In the genomic region with DNA sequence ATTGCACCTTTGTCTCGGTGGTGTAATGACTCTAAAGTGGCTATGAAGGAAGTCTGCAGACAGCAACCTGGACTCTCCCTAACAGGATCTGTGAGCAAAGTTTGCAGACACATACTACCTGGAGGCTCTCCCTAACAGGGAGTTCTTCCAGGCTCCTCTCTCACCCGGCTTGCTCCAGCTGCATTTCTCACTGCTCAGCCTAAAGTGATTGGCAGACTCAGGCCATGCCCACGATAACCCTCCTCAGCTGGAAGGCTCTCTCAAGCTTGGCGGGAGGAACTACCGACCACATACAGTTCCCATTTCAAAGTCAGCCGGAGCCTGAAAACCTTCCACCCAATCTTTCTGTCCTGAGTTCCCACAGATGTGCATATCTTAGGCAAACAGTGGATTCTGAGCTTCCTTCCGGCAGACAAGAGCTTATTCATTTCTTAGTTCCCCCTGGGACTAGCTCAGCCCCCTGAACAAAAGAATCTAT, we compare ENCODE assay signal across 8 mouse cellular contexts. TPM values are rescaled to one million over a fixed set of nuclear protein-coding genes. Genes with fewer than 3 reads are reported as not detected.
DNase-seq lines count a peak whose midpoint lies in the region; ATAC-seq and TF ChIP-seq lines count a peak whose summit lies in the region.
"Had no signal": no experiment of that assay in that cellular context is flagged by ENCODE, and none has a peak within 500 bp of the region (broad histone marks: within the 10 kb centered on the region; RNA-seq: fewer than 3 reads in every experiment).

No protein-coding gene starts in this region.

- peak overlapping the region; percentile 85; the same call in 1 of the 2 replicates for H3K9ac ChIP-seq in CH12.LX (ENCODE audit: insufficient read depth, low read depth)
- no peak overlapping the region for H3K9ac ChIP-seq in forebrain, postnatal 0 days
- H3K9ac ChIP-seq in forebrain, embryonic 12.5 days, result no peak overlapping the region; the same call in 1 of the 2 replicates
- H3K9ac ChIP-seq: limb, embryonic 13.5 days had no signal

- 12% methylated on average over 7 of the region's 7 CpGs for WGBS in forebrain, postnatal 0 days
- WGBS in forebrain, embryonic 12.5 days, result 19% methylated on average over 7 of the region's 7 CpGs

- peak; percentile 59 for DNase-seq in CH12.LX (ENCODE audit: extremely low read depth)
- DNase-seq in T-cell, adult 2 months (ENCODE audit: low spot score), result peak; percentile 16
- peak; percentile 31 to 41 for DNase-seq in heart, postnatal 10 days
- peak; percentile 51 to 55 for DNase-seq in lung, postnatal 4 days
- DNase-seq in cerebellum, adult 9-10 months, result no peak
- DNase-seq in forebrain, postnatal 0 days, result no peak

- TF ChIP-seq POLR2A in CH12.LX (IDR thresholded peaks at IDR 0.05; ENCODE audit: low read depth, low read length), result no peak

- peaks cover 49% of the 10 kb centered on the region for H3K79me2 ChIP-seq in CH12.LX (replicated peaks; ENCODE audit: control insufficient read depth, extremely low read depth, insufficient read depth, poor library complexity, severe bottlenecking)

- H3K9me3 ChIP-seq in CH12.LX (replicated peaks; ENCODE audit: low read length), result no peaks in the 10 kb centered on the region
- H3K9me3 ChIP-seq in forebrain, postnatal 0 days (ENCODE audit: low read length), result no peaks in the 10 kb centered on the region
- no peaks in the 10 kb centered on the region for H3K9me3 ChIP-seq in forebrain, embryonic 12.5 days
- H3K9me3 ChIP-seq: limb, embryonic 13.5 days had no signal

- dilution Hi-C loops in CH12.LX (cut with MboI; ENCODE audit: extremely low pct_ligation_motif_present, extremely low pct_unique_long_range_greater_than_20kb, low sequenced_read_pairs), result no loop called here

- peaks cover 20 to 82% of the 10 kb centered on the region in 2 experiments for H3K4me1 ChIP-seq in CH12.LX (ENCODE audit: control insufficient read depth in 1 of 2, insufficient read depth in 2 of 2)
- no peaks in the 10 kb centered on the region for H3K4me1 ChIP-seq in forebrain, postnatal 0 days (ENCODE audit: insufficient read depth)
- peaks cover 10% of the 10 kb centered on the region for H3K4me1 ChIP-seq in forebrain, embryonic 12.5 days

- intact Hi-C loops in heart, postnatal 10 days (cut with DNase I), result no loop called here

- TF ChIP-seq RAD21 in CH12.LX (IDR thresholded peaks at IDR 0.05; ENCODE audit: low read depth, low read length), result no peak

- in situ Hi-C loops in CH12.LX (cut with MboI; ENCODE audit: low pct_ligation_motif_present, low pct_unique_long_range_greater_than_20kb, low sequenced_read_pairs), result no loop called here

- peaks cover 3 to 31% of the 10 kb centered on the region in 2 experiments for H3K36me3 ChIP-seq in CH12.LX (replicated peaks in 1 of 2; ENCODE audit: control insufficient read depth in 1 of 2, insufficient read depth in 1 of 2, low read length in 1 of 2)
- H3K36me3 ChIP-seq in forebrain, postnatal 0 days (ENCODE audit: insufficient read depth), result no peaks in the 10 kb centered on the region
- no peaks in the 10 kb centered on the region for H3K36me3 ChIP-seq in forebrain, embryonic 12.5 days (replicated peaks)
- H3K36me3 ChIP-seq: limb, embryonic 13.5 days had no signal

- H3K4me2 ChIP-seq in CH12.LX (ENCODE audit: insufficient read depth, low read depth, poor library complexity, severe bottlenecking), result peak overlapping the region; percentile 64
- no peak overlapping the region for H3K4me2 ChIP-seq in forebrain, postnatal 0 days (ENCODE audit: low read depth)
- H3K4me2 ChIP-seq in forebrain, embryonic 12.5 days, result no peak overlapping the region
- H3K4me2 ChIP-seq: limb, embryonic 13.5 days had no signal

- no peak for TF ChIP-seq CTCF in CH12.LX (conservative IDR thresholded peaks at IDR 0.05 in 1 of 2, IDR thresholded peaks at IDR 0.05 in 1 of 2; ENCODE audit: low read depth in 2 of 2, low read length in 2 of 2)
- no peak for TF ChIP-seq CTCF in forebrain, postnatal 0 days (IDR thresholded peaks at IDR 0.05; ENCODE audit: low read depth)

- H3K27me3 ChIP-seq in CH12.LX (replicated peaks), result no peaks in the 10 kb centered on the region
- H3K27me3 ChIP-seq in forebrain, postnatal 0 days (ENCODE audit: insufficient read depth, low read length), result no peaks in the 10 kb centered on the region
- no peaks in the 10 kb centered on the region for H3K27me3 ChIP-seq in forebrain, embryonic 12.5 days

- peak overlapping the region; percentile 69 for H3K27ac ChIP-seq in CH12.LX (ENCODE audit: insufficient read depth, low read depth)
- H3K27ac ChIP-seq in forebrain, postnatal 0 days (ENCODE audit: low read depth, low read length), result no peak overlapping the region
- H3K27ac ChIP-seq in forebrain, embryonic 12.5 days, result no peak overlapping the region
- H3K27ac ChIP-seq: limb, embryonic 13.5 days had no signal

- 0 out of 2 replicates have a peak, but pooled peaks have one; percentile 31 for TF ChIP-seq EP300 in CH12.LX (IDR thresholded peaks at IDR 0.05; ENCODE audit: low read length)

- H3K4me3 ChIP-seq in CH12.LX (replicated peaks in 1 of 3; ENCODE audit: low read depth in 2 of 3, low read length in 2 of 3, poor library complexity in 1 of 3), result peak overlapping the region; percentile 29 to 50 (median 41)
- no peak overlapping the region for H3K4me3 ChIP-seq in forebrain, postnatal 0 days (ENCODE audit: low read depth, low read length)
- no peak overlapping the region for H3K4me3 ChIP-seq in forebrain, embryonic 12.5 days (replicated peaks)
- H3K4me3 ChIP-seq: limb, embryonic 13.5 days had no signal

- ATAC-seq in forebrain, postnatal 0 days, result no peak
- no peak for ATAC-seq in forebrain, embryonic 12.5 days (ENCODE audit: low FRiP score)

TF ChIP-seq in CH12.LX, 34 proteins besides CTCF, POLR2A, EP300 and RAD21:
- no peak for TF ChIP-seq POLR2AphosphoS2 (IDR thresholded peaks at IDR 0.05; ENCODE audit: low read depth, low read length)
- peak; percentile 58 for TF ChIP-seq ETS1 (conservative IDR thresholded peaks at IDR 0.05; ENCODE audit: low read depth, low read length)
- TF ChIP-seq JUN (IDR thresholded peaks at IDR 0.05; ENCODE audit: insufficient read depth, low read depth, low read length), result no peak
- TF ChIP-seq NELFE (IDR thresholded peaks at IDR 0.05; ENCODE audit: low read depth, low read length), result no peak
- TF ChIP-seq IRF4 (IDR thresholded peaks at IDR 0.05; ENCODE audit: low read depth, low read length), result peak; percentile 44; the same call in 1 of the 2 replicates
- no peak for TF ChIP-seq CHD1 (IDR thresholded peaks at IDR 0.05; ENCODE audit: low read depth, low read length)

RNA-seq across cellular contexts. Expression of a gene that starts 3.1 kb away (rescaled TPM):
- total RNA-seq in CH12.LX (2012; rRNA removed) (60.4 and 64.8 TPM in 2 replicates), CH12.LX (2014; rRNA removed) (49.2 and 51.4 TPM in 2 replicates)
- polyA plus RNA-seq in CH12.LX (2012; ENCODE audit: insufficient read length, low read depth), result 72.8 and 89.9 TPM in 2 replicates
- 1 to 10 TPM; 1.4 to 2.2 TPM for total RNA-seq in heart, postnatal 10 days (2021)
- 1.4 and 1.6 TPM in 2 replicates for total RNA-seq in forebrain, postnatal 0 days (2014; rRNA removed)
- polyA plus RNA-seq in forebrain, postnatal 0 days (2015; fragmentation: Nextera tagmentation; extraction: Ambion mirVana), result 0.58 and 1.4 TPM in 2 replicates
- 1.9 and 2.2 TPM in 2 replicates for polyA plus RNA-seq in forebrain, embryonic 12.5 days (2016; fragmentation: Nextera tagmentation; extraction: Ambion mirVana)

RNA-seq across cellular contexts. Expression of a gene that starts 21.5 kb away (rescaled TPM):
- total RNA-seq in CH12.LX (2012; rRNA removed) (4.8 and 5.1 TPM in 2 replicates), CH12.LX (2014; rRNA removed) (1.3 and 1.8 TPM in 2 replicates)
- polyA plus RNA-seq in CH12.LX (2012; ENCODE audit: insufficient read length, low read depth), result 3.3 TPM in 2 replicates
- total RNA-seq in heart, postnatal 10 days (2021), result 1 to 10 TPM in 1 of 2 experiments, under 1 TPM in 1; 0.53 to 1.1 TPM
- 0.62 and 5.1 TPM in 2 replicates for total RNA-seq in forebrain, postnatal 0 days (2014; rRNA removed)
- 0.81 and 1.2 TPM in 2 replicates for polyA plus RNA-seq in forebrain, postnatal 0 days (2015; fragmentation: Nextera tagmentation; extraction: Ambion mirVana)
- not detected in 2 replicates for polyA plus RNA-seq in forebrain, embryonic 12.5 days (2016; fragmentation: Nextera tagmentation; extraction: Ambion mirVana)

RNA-seq across cellular contexts. Expression of a gene that starts 29.5 kb away (rescaled TPM):
- total RNA-seq in CH12.LX (2012; rRNA removed), result 4.9 and 7.0 TPM in 2 replicates
- 0.55 and 1.3 TPM in 2 replicates for total RNA-seq in CH12.LX (2014; rRNA removed)
- polyA plus RNA-seq in CH12.LX (2012; ENCODE audit: insufficient read length, low read depth), result 3.2 and 4.8 TPM in 2 replicates
- 10 to 100 TPM; 20.5 to 25.8 TPM for total RNA-seq in heart, postnatal 10 days (2021)
- 2.3 and 6.2 TPM in 2 replicates for total RNA-seq in forebrain, postnatal 0 days (2014; rRNA removed)
- 3.9 TPM in 2 replicates for polyA plus RNA-seq in forebrain, postnatal 0 days (2015; fragmentation: Nextera tagmentation; extraction: Ambion mirVana)
- 2.8 and 2.9 TPM in 2 replicates for polyA plus RNA-seq in forebrain, embryonic 12.5 days (2016; fragmentation: Nextera tagmentation; extraction: Ambion mirVana)

RNA-seq across cellular contexts. Expression of a gene that starts 51.1 kb away (rescaled TPM):
- 56.0 and 63.8 TPM in 2 replicates for total RNA-seq in CH12.LX (2012; rRNA removed)
- 139 and 159 TPM in 2 replicates for total RNA-seq in CH12.LX (2014; rRNA removed)
- polyA plus RNA-seq in CH12.LX (2012; ENCODE audit: insufficient read length, low read depth), result 160 and 213 TPM in 2 replicates
- 100 to 1,000 TPM; 176 to 183 TPM for total RNA-seq in heart, postnatal 10 days (2021)
- total RNA-seq in forebrain, postnatal 0 days (2014; rRNA removed), result 81.9 and 92.3 TPM in 2 replicates
- 162 and 190 TPM in 2 replicates for polyA plus RNA-seq in forebrain, postnatal 0 days (2015; fragmentation: Nextera tagmentation; extraction: Ambion mirVana)
- polyA plus RNA-seq in forebrain, embryonic 12.5 days (2016; fragmentation: Nextera tagmentation; extraction: Ambion mirVana), result 197 and 204 TPM in 2 replicates

Comparison
In these comparisons a context has a peak if more than half of its experiments do, and no peak if none do; other contexts are left out.
1. DNase-seq: peak in CH12.LX (single experiment), T-cell, adult 2 months (single experiment), heart, postnatal 10 days (2 of 2) and lung, postnatal 4 days (2 of 2); none in cerebellum, adult 9-10 months (single experiment) and forebrain, postnatal 0 days (single experiment).
2. H3K4me3 ChIP-seq: peak in CH12.LX (3 of 3); none in forebrain, postnatal 0 days (single experiment) and forebrain, embryonic 12.5 days (single experiment).
3. RNA of a gene that starts 3.1 kb away (total RNA-seq): 49.2 to 64.8 TPM in CH12.LX; 1.4 to 2.2 TPM in heart, postnatal 10 days and 1.4 to 1.6 TPM in forebrain, postnatal 0 days; every median in the first group is over 10 times any median in the second.